Mouse (Mus musculus): ENCODE measurements at regions not wholly inside any gene's neighbourhood (a gene's known extent, or its start where the extent isn't known, plus 50 kb on each side); places are given as distances from the start of the nearest gene placed in this dataset.

DNA sequence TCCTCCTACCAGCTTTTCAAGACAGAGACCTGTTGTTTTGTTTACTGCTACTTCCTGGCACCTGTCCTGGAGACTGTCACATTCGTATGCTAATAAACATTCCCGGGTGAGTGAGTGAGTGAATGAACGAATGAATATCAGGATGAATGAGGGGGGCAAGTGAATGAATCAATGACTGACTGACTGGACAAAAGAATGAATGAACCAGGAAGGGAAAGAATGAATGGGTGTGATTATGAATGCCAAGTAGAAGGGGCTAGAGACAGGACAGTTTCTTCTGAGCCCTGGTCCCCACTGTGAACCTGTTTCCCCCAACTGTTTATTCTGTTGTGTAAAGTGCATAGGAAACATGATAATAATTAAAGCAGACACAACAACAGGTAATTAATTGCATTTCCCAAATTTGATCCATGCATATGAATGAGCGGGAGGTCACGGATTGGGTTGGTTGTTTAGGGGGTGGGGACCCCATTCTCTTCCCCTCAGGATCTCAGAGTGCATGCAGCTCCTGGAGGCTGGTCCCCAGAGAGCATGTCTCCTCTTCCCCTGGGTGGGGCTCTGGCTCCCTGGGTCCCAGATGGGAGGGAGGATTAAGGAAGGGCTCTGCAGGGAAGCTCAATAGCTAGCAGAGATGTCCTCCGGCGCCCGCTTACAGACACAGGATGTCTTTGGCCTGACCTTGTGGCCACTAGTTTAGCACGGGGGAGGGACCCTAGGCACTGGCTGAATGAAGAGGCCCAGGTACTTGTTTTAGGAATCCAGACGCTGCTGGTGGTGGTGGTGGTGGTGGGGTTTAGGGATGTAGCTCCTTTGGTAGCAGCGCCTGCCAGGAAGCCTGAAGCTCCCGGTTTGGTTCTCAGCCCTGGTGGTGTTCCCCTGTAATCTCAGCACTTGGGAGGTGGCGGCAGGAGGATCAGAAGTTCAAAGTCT is 65.4 kb upstream of the Casz1 start:
- TF ChIP-seq CTCF (IDR thresholded peaks at IDR 0.05; ENCODE audit: low read depth, low read length) (no peak), POLR2A (IDR thresholded peaks at IDR 0.05; ENCODE audit: borderline replicate concordance, low read depth, low read length) (no peak)

Measured in bone marrow macrophage, adult 2 months (primary cell).